Mouse (Mus musculus): Measurements from ENCODE around the gene Arhgap15.

DNA sequence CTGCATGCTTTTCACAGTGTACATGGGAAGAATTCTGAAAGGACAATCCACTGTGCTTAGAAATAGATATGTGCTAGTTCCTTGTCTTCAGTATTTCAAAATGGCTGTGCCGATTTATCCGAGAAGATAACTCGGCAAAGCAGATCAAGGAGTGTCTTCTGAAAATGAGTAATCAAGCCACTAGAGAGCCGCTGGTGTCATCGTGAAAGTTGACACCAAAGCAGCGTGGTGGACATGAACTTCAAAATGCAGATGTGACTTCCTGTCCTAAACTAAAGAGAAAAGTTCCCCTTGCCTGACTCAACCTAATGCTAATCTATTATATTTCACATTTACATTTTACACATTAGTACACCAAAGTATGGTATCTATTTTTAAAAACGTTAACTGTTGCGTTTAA, 596.2 kb downstream of the Arhgap15 start:
- no peak for TF ChIP-seq POLR2A (IDR thresholded peaks at IDR 0.05; ENCODE audit: insufficient read depth, low read depth, low read length)
- no peak for TF ChIP-seq CTCF (IDR thresholded peaks at IDR 0.05; ENCODE audit: insufficient read depth, low read depth, low read length)
